Mouse (Mus musculus) cortical plate, adult 2 months (tissue): ENCODE results near the gene Msh5.

Experiments used
- CTCF ChIP-seq: fragments of 200-500 bp; IDR thresholded peaks from 2 replicates; pipeline ENCODE4 v1.5.1; 2011; ENCODE audit warnings: mild to moderate bottlenecking, control low read depth, low read length; ENCODE audit not compliant: insufficient read depth; ENCODE audit errors: extremely low read depth
- POLR2A ChIP-seq: fragments of 200-500 bp; IDR thresholded peaks from 2 replicates; pipeline ENCODE4 v1.6.1; 2011; ENCODE audit warnings: mild to moderate bottlenecking, low read length, control low read depth; ENCODE audit not compliant: insufficient read depth; ENCODE audit errors: extremely low read depth

GRCm38 (mm10) chr17:35034896-35035295 lies 11.6 kb downstream of the Msh5 start:
- no peak for TF ChIP-seq CTCF
- TF ChIP-seq POLR2A = no peak
